Mouse (Mus musculus): ENCODE results near the gene Pnpla8. TPM values are rescaled to one million over a fixed set of nuclear protein-coding genes. Genes with fewer than 3 reads are reported as not detected.

Pnpla8 gene
- polyA plus RNA-seq, 1 experiment from 2014 or later = 48.2 TPM

DNA sequence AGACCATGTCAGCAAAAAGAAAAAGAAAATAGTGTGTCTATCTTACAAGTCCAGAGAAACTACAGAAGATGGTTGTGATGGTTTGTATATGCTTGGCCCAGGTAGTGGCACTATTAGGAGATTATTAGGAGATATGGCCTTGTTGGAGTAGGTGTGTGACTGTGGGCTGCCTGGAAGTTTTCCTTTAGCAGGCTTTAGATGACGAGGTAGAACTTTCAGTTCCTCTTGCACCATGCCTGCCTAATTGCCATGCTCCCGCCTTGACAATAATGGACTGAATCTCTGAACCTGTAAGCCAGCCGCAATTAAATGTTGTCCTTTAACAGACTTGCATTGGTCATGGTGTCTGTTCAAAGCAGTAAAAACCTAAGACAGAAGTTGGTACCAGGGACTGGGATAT, 9.6 kb upstream of the Pnpla8 start:
- H3K27ac ChIP-seq (ENCODE audit: low read depth) = no peak overlapping the region
- H3K4me2 ChIP-seq (ENCODE audit: low read length) = no peak overlapping the region
- no peak for DNase-seq (ENCODE audit: low spot score)
- ATAC-seq (replicated peaks; ENCODE audit: low FRiP score, low TSS enrichment, low read depth) = no peak
- no peaks in the 10 kb centered on the region for H3K9me3 ChIP-seq (ENCODE audit: control insufficient read depth, low read length)
- H3K36me3 ChIP-seq (ENCODE audit: control insufficient read depth, insufficient read depth, low read length) = no peaks in the 10 kb centered on the region
- H3K4me1 ChIP-seq (replicated peaks; ENCODE audit: control insufficient read depth, insufficient read depth, low read length) = peaks cover 9% of the 10 kb centered on the region
- no peaks in the 10 kb centered on the region for H3K27me3 ChIP-seq (replicated peaks; ENCODE audit: control insufficient read depth, insufficient read depth, low read length)
- WGBS = 89% methylated on average over 3 of the region's 3 CpGs
- no peak overlapping the region for H3K4me3 ChIP-seq (ENCODE audit: low read depth, low read length)
- no peak overlapping the region for H3K9ac ChIP-seq (ENCODE audit: low read length)

DNA sequence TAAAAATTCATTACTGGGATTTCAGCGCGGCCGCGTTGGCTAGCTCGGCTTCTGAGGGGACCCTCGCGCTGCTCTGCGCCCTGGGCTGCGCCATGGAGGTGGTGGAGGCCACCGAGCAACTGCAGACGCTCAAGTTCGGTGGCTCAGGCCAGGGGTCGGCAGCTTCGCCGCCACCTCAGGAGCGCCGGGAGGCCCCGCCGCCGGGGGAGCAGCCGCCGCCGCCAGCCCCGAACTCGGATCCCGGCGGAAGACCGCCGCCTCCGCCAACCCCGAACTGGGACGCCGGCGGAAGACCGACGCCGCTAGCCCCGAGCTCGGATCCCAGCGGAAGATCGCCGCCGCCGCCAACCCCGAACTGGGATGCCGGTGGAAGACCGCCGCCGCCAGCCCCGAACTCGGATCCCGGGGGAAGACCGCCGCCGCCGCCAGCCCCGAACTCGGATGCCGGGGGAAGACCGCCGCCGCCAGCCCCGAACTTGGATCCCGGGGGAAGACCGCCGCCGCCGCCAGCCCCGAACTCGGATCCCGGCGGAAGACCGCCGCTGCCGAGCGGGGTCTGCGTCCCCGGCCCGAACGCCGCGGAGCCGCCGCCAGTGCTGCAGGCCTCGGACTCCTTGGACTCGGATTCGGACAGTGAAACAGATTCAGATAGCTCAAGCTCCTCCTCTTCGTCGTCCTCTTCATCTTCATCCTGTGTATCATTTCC, 634 bp downstream of the Pnpla8 start:
- no peak for ATAC-seq (replicated peaks; ENCODE audit: low FRiP score, low TSS enrichment, low read depth)
- Histone ChIP-seq H3K4me2 (ENCODE audit: low read length) (peak overlapping the region; percentile 79), H3K36me3 (ENCODE audit: control insufficient read depth, insufficient read depth, low read length) (no peaks in the 10 kb centered on the region), H3K4me1 (replicated peaks; ENCODE audit: control insufficient read depth, insufficient read depth, low read length) (no peaks in the 10 kb centered on the region), H3K4me3 (ENCODE audit: low read depth, low read length) (peak overlapping the region; percentile 63), H3K27me3 (replicated peaks; ENCODE audit: control insufficient read depth, insufficient read depth, low read length) (no peaks in the 10 kb centered on the region), H3K27ac (ENCODE audit: low read depth) (no peak overlapping the region), H3K9me3 (ENCODE audit: control insufficient read depth, low read length) (no peaks in the 10 kb centered on the region), H3K9ac (ENCODE audit: low read length) (peak overlapping the region; percentile 61)
- DNase-seq (ENCODE audit: low spot score) = peak; percentile 69
- under 1% methylated on average over 88 of the region's 89 CpGs for whole genome bisulfite sequencing

DNA sequence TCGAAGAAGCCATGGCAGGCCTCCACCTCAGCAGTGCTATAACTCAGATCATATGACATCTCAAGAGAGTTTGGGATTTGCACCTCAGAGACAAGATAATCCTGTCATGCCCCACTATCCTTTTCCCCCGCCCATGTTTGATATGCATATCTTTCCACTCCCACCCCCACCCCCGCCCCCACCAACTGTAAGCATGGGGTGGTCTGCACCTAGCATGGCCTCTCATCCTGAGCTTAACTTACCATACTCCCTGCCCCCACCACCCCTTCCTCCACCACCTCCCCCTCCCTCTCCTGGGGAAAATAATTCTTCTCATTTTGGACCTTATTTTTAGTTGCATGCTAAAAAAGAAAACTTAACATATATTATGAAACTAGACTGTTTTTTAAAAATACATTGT, 1.9 kb downstream of the Pnpla8 start:
- no peaks in the 10 kb centered on the region for H3K36me3 ChIP-seq (ENCODE audit: control insufficient read depth, insufficient read depth, low read length)
- ATAC-seq (replicated peaks; ENCODE audit: low FRiP score, low TSS enrichment, low read depth) (no peak), DNase-seq (ENCODE audit: low spot score) (no peak)
- no peak overlapping the region for H3K4me2 ChIP-seq (ENCODE audit: low read length)
- H3K4me3 ChIP-seq (ENCODE audit: low read depth, low read length) = no peak overlapping the region
- no peak overlapping the region for H3K9ac ChIP-seq (ENCODE audit: low read length)
- H3K27ac ChIP-seq (ENCODE audit: low read depth) = no peak overlapping the region
- H3K27me3 ChIP-seq (replicated peaks; ENCODE audit: control insufficient read depth, insufficient read depth, low read length) = no peaks in the 10 kb centered on the region
- no peaks in the 10 kb centered on the region for H3K9me3 ChIP-seq (ENCODE audit: control insufficient read depth, low read length)
- 77% methylated on average over 3 of the region's 3 CpGs for WGBS
- H3K4me1 ChIP-seq (replicated peaks; ENCODE audit: control insufficient read depth, insufficient read depth, low read length) = no peaks in the 10 kb centered on the region

DNA sequence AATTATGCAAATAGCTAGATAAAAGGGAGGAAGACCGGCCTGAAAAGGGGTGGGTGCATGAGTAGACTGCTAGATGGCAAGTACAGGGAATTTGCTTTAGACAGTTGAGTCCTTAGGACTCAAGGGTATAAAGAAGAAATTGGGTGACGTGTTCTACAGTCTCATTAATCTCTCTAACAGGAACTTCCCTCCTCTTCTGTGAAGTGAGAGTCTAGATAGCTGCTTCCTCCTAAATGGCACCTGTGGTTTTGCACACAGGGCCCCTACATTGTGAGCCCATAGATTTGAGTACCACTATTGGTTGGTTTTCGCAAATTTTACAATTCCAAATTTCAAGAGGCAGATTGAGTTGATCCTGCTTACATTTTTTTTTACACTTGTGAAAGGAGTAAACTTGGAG, 3.5 kb downstream of the Pnpla8 start:
- H3K4me3 ChIP-seq (ENCODE audit: low read depth, low read length) = no peak overlapping the region
- no peaks in the 10 kb centered on the region for H3K9me3 ChIP-seq (ENCODE audit: control insufficient read depth, low read length)
- H3K9ac ChIP-seq (ENCODE audit: low read length) = no peak overlapping the region
- no peak overlapping the region for H3K27ac ChIP-seq (ENCODE audit: low read depth)
- ATAC-seq (replicated peaks; ENCODE audit: low FRiP score, low TSS enrichment, low read depth) (no peak), DNase-seq (ENCODE audit: low spot score) (no peak)
- H3K27me3 ChIP-seq (replicated peaks; ENCODE audit: control insufficient read depth, insufficient read depth, low read length) = no peaks in the 10 kb centered on the region
- H3K4me2 ChIP-seq (ENCODE audit: low read length) = no peak overlapping the region
- no peaks in the 10 kb centered on the region for H3K4me1 ChIP-seq (replicated peaks; ENCODE audit: control insufficient read depth, insufficient read depth, low read length)
- 85% methylated on average over 3 of the region's 3 CpGs for WGBS
- no peaks in the 10 kb centered on the region for H3K36me3 ChIP-seq (ENCODE audit: control insufficient read depth, insufficient read depth, low read length)

DNA sequence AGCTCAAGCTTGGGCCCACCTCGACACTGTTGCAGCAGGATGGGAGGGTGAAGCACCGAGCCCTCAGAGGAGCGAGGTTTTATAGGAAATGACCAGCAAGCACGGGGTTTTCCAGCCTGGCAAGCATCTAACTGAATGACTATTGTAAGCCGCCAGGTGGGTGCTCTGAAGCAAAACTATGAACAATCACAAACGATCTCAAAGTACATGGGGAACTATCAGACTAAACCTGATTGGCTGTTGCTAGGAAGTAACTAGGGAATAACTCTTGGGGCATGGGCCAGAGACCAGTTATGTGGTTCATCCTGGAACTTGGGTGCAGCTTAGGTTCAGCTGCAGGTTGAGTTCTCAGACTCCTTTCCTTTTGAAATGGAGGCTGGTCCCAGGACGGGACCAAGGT, 19.9 kb downstream of the Pnpla8 start:
- H3K27me3 ChIP-seq (replicated peaks; ENCODE audit: control insufficient read depth, insufficient read depth, low read length) = no peaks in the 10 kb centered on the region
- no peak for DNase-seq (ENCODE audit: low spot score)
- H3K9ac ChIP-seq (ENCODE audit: low read length) = no peak overlapping the region
- H3K27ac ChIP-seq (ENCODE audit: low read depth) = no peak overlapping the region
- no peak overlapping the region for H3K4me3 ChIP-seq (ENCODE audit: low read depth, low read length)
- no peaks in the 10 kb centered on the region for H3K9me3 ChIP-seq (ENCODE audit: control insufficient read depth, low read length)
- no peak for ATAC-seq (replicated peaks; ENCODE audit: low FRiP score, low TSS enrichment, low read depth)
- no peaks in the 10 kb centered on the region for H3K36me3 ChIP-seq (ENCODE audit: control insufficient read depth, insufficient read depth, low read length)
- WGBS = 79% methylated on average over 7 of the region's 7 CpGs
- H3K4me1 ChIP-seq (replicated peaks; ENCODE audit: control insufficient read depth, insufficient read depth, low read length) = no peaks in the 10 kb centered on the region
- no peak overlapping the region for H3K4me2 ChIP-seq (ENCODE audit: low read length)

DNA sequence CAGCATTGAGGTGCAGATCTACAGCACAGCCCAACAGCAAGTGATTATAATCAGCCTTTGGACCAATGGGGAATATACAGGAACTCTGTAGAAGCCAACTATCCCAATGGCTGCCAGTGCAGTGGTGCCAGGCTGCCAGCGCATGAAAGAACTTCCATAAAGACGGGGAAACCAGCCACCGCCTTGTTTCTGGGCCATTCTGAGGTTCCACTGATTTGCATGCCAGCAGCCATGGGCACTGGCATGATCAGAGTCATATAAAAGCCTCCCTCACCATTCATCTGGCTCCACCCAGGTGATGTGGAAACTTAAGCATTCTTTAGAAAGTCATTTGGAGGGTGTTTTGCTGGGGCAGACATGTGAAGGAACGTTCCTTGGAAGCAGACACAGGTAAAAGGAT, 21.2 kb downstream of the Pnpla8 start:
- Histone ChIP-seq H3K9ac (ENCODE audit: low read length) (no peak overlapping the region), H3K27ac (ENCODE audit: low read depth) (no peak overlapping the region), H3K4me1 (replicated peaks; ENCODE audit: control insufficient read depth, insufficient read depth, low read length) (no peaks in the 10 kb centered on the region), H3K4me2 (ENCODE audit: low read length) (no peak overlapping the region), H3K27me3 (replicated peaks; ENCODE audit: control insufficient read depth, insufficient read depth, low read length) (no peaks in the 10 kb centered on the region), H3K9me3 (ENCODE audit: control insufficient read depth, low read length) (no peaks in the 10 kb centered on the region), H3K4me3 (ENCODE audit: low read depth, low read length) (no peak overlapping the region), H3K36me3 (ENCODE audit: control insufficient read depth, insufficient read depth, low read length) (no peaks in the 10 kb centered on the region)
- ATAC-seq (replicated peaks; ENCODE audit: low FRiP score, low TSS enrichment, low read depth) (no peak), DNase-seq (ENCODE audit: low spot score) (no peak)
- 90% methylated on average over 4 of the region's 4 CpGs for WGBS

DNA sequence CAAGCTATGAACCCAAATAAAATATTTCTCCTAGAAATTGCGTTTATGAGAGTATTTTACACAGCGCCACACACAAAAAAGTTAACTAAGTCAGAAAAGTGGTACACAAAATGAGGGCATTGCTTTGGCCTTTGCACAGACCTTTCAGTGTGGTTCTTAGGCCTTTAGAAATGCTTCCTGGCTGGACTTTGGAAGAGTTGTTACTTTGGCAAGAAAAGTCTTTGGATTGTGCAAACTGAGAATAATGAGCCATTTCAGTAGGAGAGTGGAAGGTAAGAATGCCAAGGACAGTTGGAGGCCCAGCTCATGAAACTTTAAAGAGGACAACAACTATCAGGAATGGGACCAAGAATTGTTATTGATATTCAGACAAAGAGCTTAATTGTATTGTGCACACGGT, 24.6 kb downstream of the Pnpla8 start:
- WGBS = 89% methylated on average over 3 of the region's 3 CpGs
- no peaks in the 10 kb centered on the region for H3K9me3 ChIP-seq (ENCODE audit: control insufficient read depth, low read length)
- no peak for DNase-seq (ENCODE audit: low spot score)

DNA sequence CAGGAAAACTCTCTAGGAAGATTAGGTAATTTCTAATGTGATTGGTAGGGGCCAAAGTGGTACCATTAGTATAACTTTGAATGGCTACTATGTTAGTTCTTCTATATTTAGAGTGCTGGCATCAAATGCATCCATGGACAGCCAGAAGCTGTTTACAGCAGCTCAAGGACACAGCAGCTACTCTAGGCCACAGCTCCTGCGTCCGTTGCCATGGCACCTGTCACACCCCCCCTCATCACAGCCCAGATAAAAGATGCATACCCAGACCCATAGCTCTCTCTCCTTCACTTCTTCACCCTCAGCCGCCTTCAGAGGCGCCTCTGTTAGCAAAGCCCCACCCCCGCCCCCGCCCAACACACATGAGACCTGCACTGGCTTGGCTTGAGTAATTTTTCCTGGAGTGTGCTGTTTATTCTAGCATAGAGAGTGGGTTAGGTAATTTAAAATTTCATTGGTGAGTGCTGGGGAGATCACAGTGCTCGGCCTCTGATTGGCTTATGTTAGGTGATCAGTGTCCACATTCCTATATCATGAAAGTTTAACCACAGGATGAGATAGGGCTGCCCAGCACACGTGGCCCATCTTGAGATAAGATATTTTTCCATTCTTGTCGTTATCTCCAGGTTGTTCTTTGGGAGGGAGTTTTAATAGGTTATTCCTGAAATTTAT, 27.3 kb downstream of the Pnpla8 start:
- no peak for DNase-seq (ENCODE audit: low spot score)
- WGBS = 65% methylated on average over 9 of the region's 9 CpGs
- Histone ChIP-seq H3K27me3 (replicated peaks; ENCODE audit: control insufficient read depth, insufficient read depth, low read length) (no peaks in the 10 kb centered on the region), H3K9ac (ENCODE audit: low read length) (no peak overlapping the region), H3K4me2 (ENCODE audit: low read length) (no peak overlapping the region), H3K36me3 (ENCODE audit: control insufficient read depth, insufficient read depth, low read length) (no peaks in the 10 kb centered on the region), H3K4me1 (replicated peaks; ENCODE audit: control insufficient read depth, insufficient read depth, low read length) (no peaks in the 10 kb centered on the region), H3K27ac (ENCODE audit: low read depth) (no peak overlapping the region), H3K4me3 (ENCODE audit: low read depth, low read length) (no peak overlapping the region), H3K9me3 (ENCODE audit: control insufficient read depth, low read length) (no peaks in the 10 kb centered on the region)
- peak; percentile 74; the same call in 1 of the 2 replicates for ATAC-seq (replicated peaks; ENCODE audit: low FRiP score, low TSS enrichment, low read depth)

More for the DNA sequence above, 24.6 kb downstream of the Pnpla8 start:
- Histone ChIP-seq H3K27ac (ENCODE audit: low read depth) (no peak overlapping the region), H3K9ac (ENCODE audit: low read length) (no peak overlapping the region), H3K36me3 (ENCODE audit: control insufficient read depth, insufficient read depth, low read length) (no peaks in the 10 kb centered on the region), H3K27me3 (replicated peaks; ENCODE audit: control insufficient read depth, insufficient read depth, low read length) (no peaks in the 10 kb centered on the region), H3K4me1 (replicated peaks; ENCODE audit: control insufficient read depth, insufficient read depth, low read length) (no peaks in the 10 kb centered on the region), H3K4me2 (ENCODE audit: low read length) (no peak overlapping the region), H3K4me3 (ENCODE audit: low read depth, low read length) (no peak overlapping the region)
- no peak for ATAC-seq (replicated peaks; ENCODE audit: low FRiP score, low TSS enrichment, low read depth)

DNA sequence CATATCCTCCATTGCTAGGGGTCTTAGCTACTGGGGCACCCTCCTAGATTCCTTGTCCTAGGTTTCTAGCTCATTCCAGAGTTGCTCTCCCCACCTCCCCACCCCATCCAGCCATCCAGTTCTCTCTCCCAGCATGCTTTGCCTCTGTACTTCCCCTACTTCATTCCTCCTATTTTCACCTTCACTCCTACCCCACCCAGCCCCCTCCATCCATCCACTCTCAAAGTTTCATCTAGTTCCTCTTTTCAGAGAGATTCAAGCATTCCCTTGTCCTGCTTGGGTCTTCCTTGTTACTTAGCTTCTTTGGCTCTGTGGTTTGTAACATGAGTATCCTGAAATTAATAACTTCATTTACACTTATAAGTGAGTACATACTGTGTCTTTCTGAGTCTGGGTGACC, 41.4 kb downstream of the Pnpla8 start:
- Histone ChIP-seq H3K4me2 (ENCODE audit: low read length) (no peak overlapping the region), H3K4me1 (replicated peaks; ENCODE audit: control insufficient read depth, insufficient read depth, low read length) (no peaks in the 10 kb centered on the region), H3K27me3 (replicated peaks; ENCODE audit: control insufficient read depth, insufficient read depth, low read length) (no peaks in the 10 kb centered on the region), H3K36me3 (ENCODE audit: control insufficient read depth, insufficient read depth, low read length) (no peaks in the 10 kb centered on the region), H3K9me3 (ENCODE audit: control insufficient read depth, low read length) (no peaks in the 10 kb centered on the region), H3K9ac (ENCODE audit: low read length) (no peak overlapping the region), H3K4me3 (ENCODE audit: low read depth, low read length) (no peak overlapping the region), H3K27ac (ENCODE audit: low read depth) (no peak overlapping the region)
- no peak for DNase-seq (ENCODE audit: low spot score)
- no peak for ATAC-seq (replicated peaks; ENCODE audit: low FRiP score, low TSS enrichment, low read depth)

Measured in intestine, embryonic 14.5 days (tissue).